Mouse (Mus musculus) pancreas, adult 10 weeks (tissue): ENCODE results near the gene Sh2d1a. TPM values are rescaled to one million over a fixed set of nuclear protein-coding genes. Genes with fewer than 3 reads are reported as not detected.

Experiments used
- polyA plus RNA-seq: library from polyadenylated mRNA; stranded (reverse); fragments of 350-450 nt; fragmentation: Illumina TruSeq; extraction: RNeasy Lipid Tissue Mini Kit (QIAGEN cat#74804); gene quantifications from one replicate; pipeline ENCODE4 v1.2.3, GENCODE M21; 2015; ENCODE audit warnings: low read depth, low replicate concordance; ENCODE audit not compliant: insufficient read depth

Gene Sh2d1a
- not detected for polyA plus RNA-seq

DNA sequence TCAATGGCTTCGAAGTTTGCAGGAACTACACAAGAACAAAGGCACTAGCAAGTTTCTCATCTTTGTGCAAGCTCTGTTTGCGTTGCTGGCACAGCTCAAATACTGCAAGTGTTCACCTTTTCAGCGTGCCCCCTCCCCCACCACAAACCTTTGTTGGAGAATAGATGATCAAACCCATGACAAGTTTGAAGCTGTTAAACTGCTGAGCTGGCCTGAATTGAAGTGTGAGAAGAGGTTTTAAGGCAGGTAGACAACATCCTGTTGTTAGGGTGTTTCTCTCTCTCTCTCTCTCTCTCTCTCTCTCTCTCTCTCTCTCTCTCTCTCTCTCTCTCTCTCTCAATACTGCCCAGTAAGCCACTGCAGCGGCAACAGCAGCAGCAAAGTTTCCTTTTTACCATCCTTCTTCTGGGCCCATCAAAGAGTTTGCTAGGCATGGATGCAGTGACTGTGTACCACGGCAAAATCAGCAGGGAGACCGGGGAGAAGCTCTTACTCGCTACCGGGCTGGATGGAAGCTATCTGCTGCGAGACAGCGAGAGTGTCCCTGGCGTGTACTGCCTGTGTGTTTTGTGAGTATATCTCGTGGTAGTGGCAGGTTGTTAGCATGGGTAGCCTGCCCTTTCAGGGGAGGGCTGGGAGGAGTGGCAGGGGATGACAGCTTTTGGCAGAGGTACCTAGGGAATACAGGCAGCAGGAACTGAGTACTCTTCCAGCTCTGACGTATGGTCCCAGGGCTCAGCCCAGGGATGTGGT lies at the start of gene Sh2d1a:
Sh2d1a (plus strand) TSS at position 163 of the 753 bp plus-strand sequence.

DNA sequence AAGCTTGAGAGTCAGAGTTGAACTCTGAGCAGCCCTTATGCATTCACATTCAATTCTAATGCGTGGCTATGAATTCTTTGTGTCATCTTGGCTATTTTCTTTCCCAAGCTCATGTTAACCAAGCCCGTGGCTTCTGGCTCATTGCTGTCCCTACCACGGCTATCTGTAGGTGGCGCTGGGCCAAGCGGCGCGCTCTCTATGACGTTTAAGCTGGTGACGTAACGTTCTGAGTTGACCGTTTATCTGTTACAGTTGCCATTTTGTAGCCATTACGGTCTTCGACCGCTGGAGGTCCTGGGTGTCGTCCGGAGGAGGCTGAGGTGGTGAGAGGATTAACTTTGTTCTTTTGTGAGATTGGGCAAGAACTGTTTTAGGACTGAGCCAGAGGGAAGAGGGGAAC lies 12.8 kb upstream of the Sh2d1a start, which contains the start of gene Tex13c2:
Tex13c2 (plus strand) TSS at position 246 of the 400 bp plus-strand sequence.

Other genes starting within 250 kb of the Sh2d1a start
- gene Tex13c2, start 12.8 kb upstream of the Sh2d1a start, polyA plus RNA-seq: not detected